Mouse (Mus musculus) T-helper 2 cell (primary cell): Measurements from ENCODE around the gene Mob1a.

Experiments
- in situ Hi-C: fragments of 300-600 bp; cut with MboI, MseI; formaldehyde crosslinking; loops from one replicate; pipeline ENCODE4 v1.15.1; 2025; ENCODE audit warnings: high pct_unique_total_duplicates

Mob1a gene

DNA sequence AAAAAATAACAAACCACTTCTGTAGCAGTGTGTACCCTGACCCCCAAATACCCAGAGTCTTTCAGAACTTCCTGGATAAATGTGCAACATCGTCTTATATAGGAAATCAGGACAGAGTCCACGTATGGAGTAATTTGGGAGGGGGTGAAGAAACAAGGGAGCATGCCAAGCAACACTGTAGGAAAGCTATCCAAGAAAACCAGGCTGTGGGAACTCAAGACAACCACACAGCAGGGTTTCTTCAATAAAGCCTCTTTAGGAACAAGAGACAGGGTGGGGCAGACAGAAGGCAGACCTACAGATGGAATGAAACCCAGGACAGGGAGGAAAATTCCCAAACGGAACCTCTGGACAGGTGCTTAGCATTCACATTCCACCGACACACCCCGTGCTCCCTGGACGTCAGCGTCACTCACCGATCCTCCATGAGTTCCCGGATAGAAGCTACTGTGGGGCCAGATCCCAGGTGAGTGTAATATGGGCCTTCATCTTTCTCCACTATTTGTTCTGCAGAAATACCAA lies 59.8 kb downstream of the Mob1a start:
- in situ Hi-C loops = loop anchor here (25.0 kb wide), 1 partner anchor 602 kb away; no protein-coding TSS in a partner anchor

DNA sequence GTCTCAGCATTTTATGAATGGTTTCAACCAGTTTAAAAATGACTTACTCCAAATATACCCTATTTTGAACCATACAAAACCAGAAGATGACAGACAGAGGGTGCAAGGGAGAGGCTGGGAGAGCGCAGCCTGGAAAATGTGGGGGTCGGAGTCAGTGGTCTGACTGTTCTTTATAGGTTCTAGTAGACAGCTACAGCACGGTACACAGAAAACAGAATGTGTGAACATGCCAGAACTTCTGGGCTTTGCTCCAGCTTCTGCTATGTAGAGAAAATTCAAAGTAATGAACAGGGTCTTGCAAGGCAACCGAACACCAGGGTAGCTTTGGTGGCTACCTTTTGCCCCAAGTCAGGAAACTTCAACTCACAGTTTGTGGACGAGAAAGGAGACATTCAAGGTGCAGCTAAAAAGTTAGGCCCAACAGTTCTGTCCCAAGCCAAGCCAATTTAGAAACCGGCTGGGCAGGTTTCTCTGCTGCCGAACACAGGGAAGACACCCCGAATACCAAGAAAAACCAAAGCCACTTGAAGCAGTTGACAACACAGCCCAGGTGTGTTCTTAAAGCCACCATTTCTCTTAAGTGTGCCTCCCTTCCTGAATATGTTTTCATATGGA lies 66.5 kb downstream of the Mob1a start:
- in situ Hi-C loops = loop anchor here (10.0 to 25.0 kb wide), 2 partner anchors 595 to 1743 kb away; partner anchors contain the start of gene Spr
